Mouse (Mus musculus) lung, adult 2 months (tissue): Measurements from ENCODE around the gene Angptl2.

Experiments used
- CTCF ChIP-seq: fragments of 200-500 bp; IDR thresholded peaks from 2 replicates; pipeline ENCODE4 v1.5.1; 2011; ENCODE audit warnings: mild to moderate bottlenecking, low read length, control low read depth; ENCODE audit not compliant: insufficient read depth
- POLR2A ChIP-seq: fragments of 200-500 bp; IDR thresholded peaks from 2 replicates; pipeline ENCODE4 v1.6.1; 2011; ENCODE audit warnings: low read depth, mild to moderate bottlenecking, control low read depth, low read length, borderline replicate concordance; ENCODE audit errors: extremely low read depth

GRCm38 (mm10) chr2:33176921-33177320 lies 38.9 kb upstream of the Angptl2 start:
- TF ChIP-seq POLR2A: no peak
- no peak for TF ChIP-seq CTCF
